In the genomic region with DNA sequence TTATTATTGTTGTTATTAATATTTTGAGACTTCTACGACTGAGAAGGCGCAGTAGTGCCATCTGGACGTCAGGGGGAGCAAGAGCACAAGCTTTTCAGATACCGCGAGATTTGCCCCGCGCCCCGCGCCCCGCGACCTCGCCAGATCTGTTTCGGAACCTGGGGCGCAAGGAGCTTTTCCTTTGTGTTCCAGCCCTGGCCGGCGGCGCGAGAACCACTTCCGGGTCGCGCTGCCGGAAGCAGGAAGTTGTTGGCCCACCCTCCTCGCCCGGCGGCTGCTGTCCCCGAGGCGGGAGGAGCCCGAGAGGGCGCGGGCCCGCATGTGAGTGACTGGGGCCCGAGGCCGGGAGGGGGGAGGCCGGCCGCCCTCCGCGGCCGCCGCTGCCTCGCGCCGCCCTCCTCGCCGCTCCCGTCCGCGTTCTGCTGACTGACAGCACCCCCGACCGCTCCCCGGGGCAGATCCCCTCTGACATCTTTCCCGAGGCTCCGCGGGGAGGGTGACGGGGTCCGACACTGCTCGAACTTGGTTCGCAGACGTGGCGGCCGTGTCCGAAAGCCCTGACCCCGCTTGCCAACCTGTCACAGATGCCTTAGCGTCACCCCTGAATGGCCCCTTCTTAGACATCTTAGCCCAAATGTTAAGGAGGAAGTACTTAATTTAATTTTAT, we compare ENCODE assay signal across 8 mouse cellular contexts. TPM values are rescaled to one million over a fixed set of nuclear protein-coding genes. Genes with fewer than 3 reads are reported as not detected.
DNase-seq lines count a peak whose midpoint lies in the region; ATAC-seq and TF ChIP-seq lines count a peak whose summit lies in the region.

A gene (plus strand): TSS at position 107 of the 667 bp plus-strand sequence.

- no peaks in the 10 kb centered on the region for H3K9me3 ChIP-seq in forebrain, embryonic 10.5 days
- no peaks in the 10 kb centered on the region for H3K9me3 ChIP-seq in heart, embryonic 15.5 days (replicated peaks)
- no peaks in the 10 kb centered on the region for H3K9me3 ChIP-seq in liver, embryonic 14.5 days (ENCODE audit: control insufficient read depth, low read length)
- H3K9me3 ChIP-seq in neural tube, embryonic 11.5 days (ENCODE audit: control insufficient read depth, low read length), result no peaks in the 10 kb centered on the region
- H3K9me3 ChIP-seq in stomach, postnatal 0 days (ENCODE audit: control insufficient read depth, low read length), result no peaks in the 10 kb centered on the region

- peak; percentile 79 for ATAC-seq in CD4-positive, CD25-positive, alpha-beta regulatory T cell, adult 4 months
- peak; percentile 90 for ATAC-seq in heart, embryonic 15.5 days (replicated peaks; ENCODE audit: insufficient number of reproducible peaks, insufficient read depth, low FRiP score, low read depth)
- peak; percentile 89 for ATAC-seq in liver, embryonic 14.5 days (ENCODE audit: insufficient read depth)
- peak; percentile 93 for ATAC-seq in neural tube, embryonic 11.5 days (ENCODE audit: insufficient read depth, low FRiP score, low TSS enrichment)
- ATAC-seq in stomach, postnatal 0 days (ENCODE audit: low FRiP score, low TSS enrichment), result peak; percentile 92

- peak within 1 kb of the TSS; percentile 95 for H3K27ac ChIP-seq in forebrain, embryonic 10.5 days
- H3K27ac ChIP-seq in heart, embryonic 15.5 days, result peak within 1 kb of the TSS; percentile 97
- H3K27ac ChIP-seq in liver, embryonic 14.5 days, result peak within 1 kb of the TSS; percentile 70
- H3K27ac ChIP-seq in neural tube, embryonic 11.5 days (ENCODE audit: low read depth, low read length), result peak within 1 kb of the TSS; percentile 51; the same call in 1 of the 2 replicates
- H3K27ac ChIP-seq in stomach, postnatal 0 days (replicated peaks), result peak within 1 kb of the TSS; percentile 99

- peak; percentile 61 for TF ChIP-seq EP300 in liver, embryonic 14.5 days (IDR thresholded peaks at IDR 0.05; ENCODE audit: low read depth)
- TF ChIP-seq EP300 in stomach, postnatal 0 days (optimal IDR thresholded peaks at IDR 0.05), result peak; percentile 98

- H3K36me3 ChIP-seq in forebrain, embryonic 10.5 days (replicated peaks), result no peaks in the 10 kb centered on the region
- no peaks in the 10 kb centered on the region for H3K36me3 ChIP-seq in heart, embryonic 15.5 days
- no peaks in the 10 kb centered on the region for H3K36me3 ChIP-seq in liver, embryonic 14.5 days (replicated peaks; ENCODE audit: control insufficient read depth, insufficient read depth, low read depth)
- H3K36me3 ChIP-seq in neural tube, embryonic 11.5 days (ENCODE audit: control insufficient read depth, insufficient read depth, low read length), result no peaks in the 10 kb centered on the region
- no peaks in the 10 kb centered on the region for H3K36me3 ChIP-seq in stomach, postnatal 0 days (ENCODE audit: control insufficient read depth, insufficient read depth, low read length)

- H3K4me2 ChIP-seq in heart, embryonic 15.5 days, result peak within 1 kb of the TSS; percentile 77
- peak within 1 kb of the TSS; percentile 84 for H3K4me2 ChIP-seq in liver, embryonic 14.5 days (ENCODE audit: low read depth)
- peak within 1 kb of the TSS; percentile 39 for H3K4me2 ChIP-seq in neural tube, embryonic 11.5 days (ENCODE audit: low read depth)
- H3K4me2 ChIP-seq in stomach, postnatal 0 days (replicated peaks; ENCODE audit: low read depth), result peak within 1 kb of the TSS; percentile 70

- H3K4me3 ChIP-seq in forebrain, embryonic 10.5 days, result peak within 1 kb of the TSS; percentile 93
- H3K4me3 ChIP-seq in heart, embryonic 15.5 days, result peak within 1 kb of the TSS; percentile 96
- peak within 1 kb of the TSS; percentile 72 to 74 for H3K4me3 ChIP-seq in liver, embryonic 14.5 days (ENCODE audit: insufficient read depth in 1 of 2, low read depth in 2 of 2, low read length in 2 of 2)
- H3K4me3 ChIP-seq in neural tube, embryonic 11.5 days (ENCODE audit: low read depth, low read length), result peak within 1 kb of the TSS; percentile 61
- H3K4me3 ChIP-seq in stomach, postnatal 0 days (ENCODE audit: low read depth, low read length), result peak within 1 kb of the TSS; percentile 75

- TF ChIP-seq CTCF in liver, embryonic 14.5 days (IDR thresholded peaks at IDR 0.05; ENCODE audit: low read depth), result peak; percentile 78
- TF ChIP-seq CTCF in stomach, postnatal 0 days (IDR thresholded peaks at IDR 0.05; ENCODE audit: low read depth), result peak; percentile 79

- peaks cover 28% of the 10 kb centered on the region for H3K4me1 ChIP-seq in forebrain, embryonic 10.5 days
- H3K4me1 ChIP-seq in heart, embryonic 15.5 days (replicated peaks), result peaks cover 28% of the 10 kb centered on the region
- peaks cover 9 to 23% of the 10 kb centered on the region in 2 experiments for H3K4me1 ChIP-seq in liver, embryonic 14.5 days (replicated peaks; ENCODE audit: control insufficient read depth in 2 of 2, insufficient read depth in 2 of 2, low read length in 1 of 2)
- H3K4me1 ChIP-seq in neural tube, embryonic 11.5 days (ENCODE audit: control insufficient read depth, insufficient read depth, low read length), result peaks cover 9% of the 10 kb centered on the region
- H3K4me1 ChIP-seq in stomach, postnatal 0 days (replicated peaks; ENCODE audit: control insufficient read depth, insufficient read depth), result 0 out of 2 replicates have a peak, but pooled peaks cover 3% of the 10 kb centered on the region

- under 1% methylated on average over 63 of the region's 63 CpGs for WGBS in forebrain, embryonic 10.5 days
- under 1% methylated on average over 57 of the region's 63 CpGs for WGBS in heart, embryonic 15.5 days
- under 1% methylated on average over 62 of the region's 63 CpGs for WGBS in liver, embryonic 14.5 days (ENCODE audit: insufficient replicate concordance)
- under 1% methylated on average over 58 of the region's 63 CpGs for WGBS in neural tube, embryonic 11.5 days
- under 1% methylated on average over 56 of the region's 63 CpGs for WGBS in stomach, postnatal 0 days

- H3K9ac ChIP-seq in heart, embryonic 15.5 days, result peak within 1 kb of the TSS; percentile 96
- H3K9ac ChIP-seq in liver, embryonic 14.5 days (replicated peaks), result peak within 1 kb of the TSS; percentile 91
- H3K9ac ChIP-seq in neural tube, embryonic 11.5 days (ENCODE audit: low read length), result peak within 1 kb of the TSS; percentile 74
- peak within 1 kb of the TSS; percentile 92 for H3K9ac ChIP-seq in stomach, postnatal 0 days (ENCODE audit: low read length)

- H3K27me3 ChIP-seq in forebrain, embryonic 10.5 days (ENCODE audit: poor library complexity, severe bottlenecking), result no peaks in the 10 kb centered on the region
- H3K27me3 ChIP-seq in heart, embryonic 15.5 days, result no peaks in the 10 kb centered on the region
- H3K27me3 ChIP-seq in liver, embryonic 14.5 days (ENCODE audit: control insufficient read depth, insufficient read depth, low read length), result no peaks in the 10 kb centered on the region
- no peaks in the 10 kb centered on the region for H3K27me3 ChIP-seq in neural tube, embryonic 11.5 days (ENCODE audit: control insufficient read depth, insufficient read depth, low read length)
- H3K27me3 ChIP-seq in stomach, postnatal 0 days (ENCODE audit: control insufficient read depth, insufficient read depth, low read length), result no peaks in the 10 kb centered on the region

- DNase-seq in c-Kit-negative CD71-positive TER-119-positive erythroid progenitor cells, embryonic 14.5 days (ENCODE audit: low read depth, low spot score), result peak; percentile 86
- peak; percentile 96 for DNase-seq in forebrain, embryonic 10.5 days (ENCODE audit: extremely low spot score, low spot score)
- peak; percentile 96 to 98 for DNase-seq in kidney, postnatal 25 days
- DNase-seq in liver, embryonic 14.5 days (ENCODE audit: low read depth in 3 of 3, low spot score in 3 of 3), result peak; percentile 94
- peak; percentile 98 for DNase-seq in neural tube, embryonic 11.5 days (ENCODE audit: low spot score)
- peak; percentile 95 for DNase-seq in stomach, postnatal 0 days (ENCODE audit: low spot score)

RNA-seq across cellular contexts. Expression of the gene that starts here (rescaled TPM):
- 100 to 1,000 TPM in 1 of 2 experiments, 10 to 100 TPM in 1; 98.0 to 123 TPM for polyA plus RNA-seq in CD4-positive, CD25-positive, alpha-beta regulatory T cell, adult 4 months (2017; shearing (Covaris generic))
- polyA plus RNA-seq in forebrain, embryonic 10.5 days (2016; fragmentation: Nextera tagmentation; extraction: Ambion mirVana), result 54.6 and 56.6 TPM in 2 replicates
- 91.1 and 96.0 TPM in 2 replicates for polyA plus RNA-seq in heart, embryonic 15.5 days (2015; fragmentation: Nextera tagmentation; extraction: Ambion mirVana)
- 26.1 and 27.4 TPM in 2 replicates for polyA plus RNA-seq in liver, embryonic 14.5 days (2012; rRNA removed)
- polyA plus RNA-seq in liver, embryonic 14.5 days (2014; fragmentation: Nextera tagmentation; extraction: Ambion mirVana), result 57.7 and 58.1 TPM in 2 replicates
- polyA plus RNA-seq in neural tube, embryonic 11.5 days (2014; fragmentation: Nextera tagmentation; extraction: Ambion mirVana), result 62.2 and 69.4 TPM in 2 replicates
- polyA plus RNA-seq in stomach, postnatal 0 days (2015; fragmentation: Nextera tagmentation; extraction: Ambion mirVana), result 91.2 and 97.2 TPM in 2 replicates

Comparison
In these comparisons a context has a peak if more than half of its experiments do, and no peak if none do; other contexts are left out.
1. Peak in every context shown above with its lines: DNase-seq, ATAC-seq, H3K4me3 ChIP-seq and H3K27ac ChIP-seq.